Mouse (Mus musculus): ENCODE measurements around the gene Bcl11a.
A peak's percentile ranks its signal among the peaks of the same experiment; 100 is the strongest.

Bcl11a gene

DNA sequence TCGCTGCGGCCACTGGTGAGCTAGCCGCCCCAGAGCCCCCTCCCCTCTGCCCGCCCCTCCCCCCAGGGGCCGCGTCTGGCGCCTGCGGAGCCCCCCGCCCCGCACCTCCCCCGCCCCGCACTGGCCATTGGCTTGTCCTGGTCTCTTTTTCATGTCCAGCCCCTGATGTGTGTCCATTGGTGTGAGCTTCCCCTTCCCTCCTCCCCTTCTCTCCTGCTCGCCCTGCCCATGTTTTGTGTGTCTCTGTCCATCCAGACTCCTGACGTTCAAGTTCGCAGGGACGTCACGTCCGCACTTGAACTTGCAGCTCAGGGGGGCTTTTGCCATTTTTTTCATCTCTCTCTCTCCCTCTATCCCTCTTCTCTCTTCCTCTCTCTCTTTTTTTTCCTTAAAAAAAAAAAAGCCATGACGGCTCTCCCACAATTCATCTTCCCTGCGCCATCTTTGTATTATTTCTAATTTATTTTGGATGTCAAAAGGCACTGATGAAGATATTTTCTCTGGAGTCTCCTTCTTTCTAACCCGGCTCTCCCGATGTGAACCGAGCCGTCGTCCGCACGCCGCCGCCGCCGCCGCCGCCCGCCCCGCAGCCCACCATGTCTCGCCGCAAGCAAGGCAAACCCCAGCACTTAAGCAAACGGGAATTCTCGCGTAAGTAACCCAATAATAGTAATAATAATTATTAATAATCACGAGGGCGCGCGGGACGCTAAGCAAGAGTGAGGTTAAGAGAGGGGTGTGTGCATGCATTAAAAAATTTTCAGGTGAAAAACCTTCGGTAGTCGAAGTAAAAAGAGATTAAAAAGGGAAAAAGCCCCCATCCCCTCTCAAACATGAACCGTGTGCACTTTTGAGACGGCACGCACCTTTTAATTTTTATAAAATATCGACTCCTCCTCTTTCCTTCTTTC lies at the start of gene Bcl11a:
Gene Bcl11a (plus strand): TSS at position 262 of the 911 bp plus-strand sequence.
- peak; percentile 73 to 87 for DNase-seq (ENCODE audit: inconsistent age in 2 of 2, low spot score in 1 of 2)

DNA sequence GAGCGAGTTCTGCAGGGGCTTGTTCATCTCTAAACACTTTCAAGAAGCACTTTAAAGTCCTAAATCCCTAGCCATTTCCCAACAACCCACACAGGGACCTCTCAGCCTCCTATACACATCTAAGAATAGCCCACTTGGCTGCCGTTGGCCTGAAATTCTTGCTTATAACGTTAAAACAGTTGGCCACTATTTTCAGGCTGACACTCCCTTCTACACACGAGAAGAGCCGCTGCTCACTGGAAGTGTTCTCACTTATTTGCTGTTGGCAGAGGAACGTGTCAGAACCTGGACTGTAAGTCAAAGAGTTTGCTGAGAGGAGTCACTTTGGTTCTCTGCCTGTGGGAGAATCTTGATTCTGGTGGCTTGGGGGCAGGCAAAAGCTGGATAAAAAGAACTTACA lies 33.8 kb upstream of the Bcl11a start:
- no peak for DNase-seq (ENCODE audit: inconsistent age in 2 of 2, low spot score in 1 of 2)

DNA sequence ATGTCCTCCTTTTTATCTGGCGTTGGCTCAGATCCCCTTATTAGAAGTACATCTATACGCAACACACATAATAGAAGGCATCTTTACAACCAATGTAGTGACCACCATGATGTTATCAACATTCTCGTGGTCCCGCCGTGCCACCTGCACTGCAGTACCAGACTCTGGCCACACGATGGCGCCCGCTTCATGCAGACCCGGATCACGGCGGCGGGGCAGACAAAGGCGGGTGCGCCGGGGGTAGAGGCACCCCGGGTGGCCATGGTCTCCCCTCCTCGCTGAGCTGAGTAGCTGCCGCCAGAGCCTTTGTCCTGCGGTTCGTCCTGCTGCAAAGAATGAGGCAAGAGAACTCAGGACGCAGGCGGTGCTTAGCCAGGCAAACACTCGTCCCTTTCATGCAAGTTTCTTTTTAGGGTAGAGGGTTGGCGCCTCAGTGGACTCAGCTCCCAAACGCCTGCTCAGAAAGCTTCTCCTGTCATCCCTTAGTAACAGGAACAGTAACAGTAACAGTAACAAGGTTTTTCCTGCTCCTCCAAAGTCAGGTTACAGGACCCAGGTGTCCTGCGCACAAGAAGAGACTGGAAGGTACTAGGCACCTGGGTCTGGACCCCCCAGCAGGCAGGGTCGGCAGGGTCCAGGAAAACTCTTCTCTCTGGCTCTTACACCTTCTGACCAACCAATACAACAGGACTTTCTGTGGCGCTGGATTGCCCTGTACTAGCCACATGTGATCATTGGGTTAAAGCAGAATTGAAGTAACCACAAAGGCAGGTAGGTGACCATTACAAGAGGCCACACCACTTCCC lies 28.4 kb upstream of the Bcl11a start:
- peak; percentile 64 to 93 for DNase-seq (ENCODE audit: inconsistent age in 2 of 2, low spot score in 1 of 2)

DNA sequence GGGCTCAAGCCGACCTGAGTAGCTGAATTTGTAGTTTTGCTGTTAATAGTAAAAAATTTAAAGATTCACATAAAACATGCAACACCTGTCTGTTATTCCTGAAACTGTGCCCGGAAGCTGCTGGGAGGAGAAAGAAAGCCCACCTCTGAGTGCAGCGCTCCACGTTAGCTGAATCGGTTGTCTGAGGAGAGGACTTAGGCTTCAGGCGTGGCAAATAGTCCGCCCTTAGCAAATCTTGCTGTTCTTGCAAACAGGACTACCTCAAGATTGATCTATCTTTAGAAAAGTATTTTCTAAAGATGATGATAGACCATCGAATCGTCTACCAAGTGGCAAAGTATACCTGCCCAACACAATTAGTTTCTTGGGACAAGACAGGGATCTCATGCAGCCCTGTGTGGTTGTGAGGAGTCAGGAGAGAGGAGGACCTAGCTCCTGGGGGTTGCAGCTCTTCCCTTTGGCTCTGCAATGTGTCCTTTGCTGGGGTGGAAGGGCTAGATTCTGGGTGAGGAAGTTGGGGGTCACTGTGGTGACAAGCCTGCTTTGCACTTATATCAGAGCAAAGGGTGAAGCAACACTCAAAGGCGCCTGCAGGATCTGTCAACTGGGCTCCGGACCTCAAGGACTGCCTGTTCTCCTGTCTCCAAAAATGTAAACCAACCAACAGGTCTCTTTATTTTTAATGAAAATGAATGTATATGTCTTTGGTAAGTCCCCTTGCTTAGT lies 27.7 kb upstream of the Bcl11a start:
- DNase-seq (ENCODE audit: inconsistent age in 2 of 2, low spot score in 1 of 2): no peak

DNA sequence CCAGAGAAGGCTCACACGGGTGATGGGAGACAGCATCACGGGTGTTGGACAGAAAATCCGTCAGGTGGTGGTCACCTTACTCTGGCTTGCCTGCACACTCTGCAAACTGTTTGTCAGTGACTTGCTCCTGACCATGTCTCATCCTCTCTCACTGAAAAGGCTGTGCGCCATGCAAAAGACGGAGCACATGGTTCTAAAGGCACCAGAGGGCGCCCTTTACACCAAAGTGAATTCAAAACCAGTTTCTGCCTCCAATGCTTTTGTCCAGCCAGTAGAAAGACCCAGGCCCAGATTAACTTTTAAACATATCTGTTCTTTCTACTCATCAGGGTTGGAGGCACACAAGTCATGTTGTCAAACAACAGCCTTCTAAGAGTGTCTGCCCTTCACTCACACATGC lies 25.0 kb upstream of the Bcl11a start:
- DNase-seq (ENCODE audit: inconsistent age in 2 of 2, low spot score in 1 of 2): peak in 1 of 2 experiments; percentile 30

DNA sequence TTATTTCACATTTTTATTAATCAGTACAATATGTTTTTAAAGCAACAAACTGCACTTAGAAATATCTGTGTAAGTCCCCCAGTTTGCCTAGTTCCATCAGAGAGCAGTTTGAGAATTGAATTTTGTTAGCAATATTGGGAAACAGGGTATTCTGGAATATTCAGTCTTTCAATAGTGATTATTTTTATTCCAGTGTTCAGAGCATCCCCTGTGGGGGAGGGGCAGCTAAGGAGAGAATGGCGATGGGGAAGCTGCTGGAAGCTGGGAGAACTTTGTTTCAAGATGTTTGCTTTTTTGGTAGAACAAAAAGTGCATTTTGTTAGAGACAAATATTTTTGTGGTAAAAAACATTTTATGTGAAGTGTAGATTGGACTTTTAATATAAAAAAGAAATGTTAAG lies 18.7 kb upstream of the Bcl11a start:
- no peak for DNase-seq (ENCODE audit: inconsistent age in 2 of 2, low spot score in 1 of 2)

DNA sequence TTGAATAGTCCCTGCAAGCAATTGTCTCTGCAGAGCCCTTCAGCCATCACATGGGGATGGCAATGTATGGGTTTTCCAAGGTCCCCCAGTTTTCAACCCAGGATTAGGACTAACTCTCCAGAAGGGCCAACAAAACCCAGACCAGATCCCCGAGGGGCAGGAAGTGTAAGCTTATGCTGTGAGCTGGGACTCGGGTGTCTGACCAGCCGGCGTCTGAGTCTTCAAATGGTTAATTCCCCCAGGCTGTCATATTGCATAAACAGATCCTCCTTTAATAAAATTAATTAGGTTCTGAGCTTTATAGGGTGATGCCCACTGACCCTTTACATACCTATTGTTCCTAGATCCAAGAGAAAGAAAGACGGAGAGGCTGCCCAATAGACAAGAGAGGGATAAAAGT lies 17.4 kb upstream of the Bcl11a start:
- no peak for DNase-seq (ENCODE audit: inconsistent age in 2 of 2, low spot score in 1 of 2)

DNA sequence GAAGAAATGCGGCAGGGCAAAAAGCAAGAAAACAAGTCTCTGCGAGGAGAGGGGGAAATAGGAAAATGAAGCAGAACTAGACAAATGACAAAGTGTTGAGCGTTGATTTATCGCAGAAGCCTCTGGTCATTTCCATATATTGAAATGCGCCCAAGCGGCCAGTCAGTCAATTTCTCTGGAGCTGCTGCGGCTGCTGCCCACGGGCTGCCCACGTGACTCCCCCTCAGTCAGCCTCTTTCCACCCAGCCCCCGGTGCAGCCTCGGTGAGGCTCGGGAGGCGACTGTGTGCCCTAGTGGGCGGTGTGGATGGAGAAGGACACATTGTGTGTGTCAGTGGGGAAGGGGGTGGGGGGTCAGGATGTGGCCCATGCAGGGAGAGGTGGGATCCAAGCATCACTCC lies 16.0 kb upstream of the Bcl11a start:
- peak in 1 of 2 experiments; percentile 30 for DNase-seq (ENCODE audit: inconsistent age in 2 of 2, low spot score in 1 of 2)

DNA sequence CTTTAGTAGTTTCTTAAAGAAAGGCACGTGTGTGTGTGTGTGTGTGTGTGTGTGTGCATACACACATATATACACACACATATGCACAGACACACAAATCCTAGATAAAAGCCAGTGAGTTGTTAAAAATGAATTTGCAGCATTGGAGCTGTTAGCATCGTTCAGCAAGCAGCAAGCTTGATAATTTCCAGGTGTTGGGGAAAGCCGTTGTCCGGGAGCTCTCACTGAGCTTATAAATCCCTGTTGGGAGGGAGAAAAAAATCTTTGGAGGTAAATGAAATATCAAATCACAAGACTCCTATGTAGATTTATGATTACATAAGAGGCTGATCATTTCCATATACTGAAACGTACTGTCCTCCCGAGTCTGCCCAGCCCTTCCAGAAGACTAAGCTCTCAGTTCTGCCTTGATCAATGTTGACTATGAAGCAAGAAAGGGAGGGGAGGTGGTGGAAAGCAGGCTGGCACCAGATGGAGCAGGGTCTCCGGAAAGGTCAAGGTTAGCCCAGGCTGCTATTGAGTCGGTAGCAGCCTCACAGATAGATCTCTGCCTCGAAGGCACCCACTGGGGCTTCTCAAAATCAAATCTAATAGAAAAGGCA lies 15.3 kb upstream of the Bcl11a start:
- peak in 1 of 2 experiments; percentile 28 for DNase-seq (ENCODE audit: inconsistent age in 2 of 2, low spot score in 1 of 2)

DNA sequence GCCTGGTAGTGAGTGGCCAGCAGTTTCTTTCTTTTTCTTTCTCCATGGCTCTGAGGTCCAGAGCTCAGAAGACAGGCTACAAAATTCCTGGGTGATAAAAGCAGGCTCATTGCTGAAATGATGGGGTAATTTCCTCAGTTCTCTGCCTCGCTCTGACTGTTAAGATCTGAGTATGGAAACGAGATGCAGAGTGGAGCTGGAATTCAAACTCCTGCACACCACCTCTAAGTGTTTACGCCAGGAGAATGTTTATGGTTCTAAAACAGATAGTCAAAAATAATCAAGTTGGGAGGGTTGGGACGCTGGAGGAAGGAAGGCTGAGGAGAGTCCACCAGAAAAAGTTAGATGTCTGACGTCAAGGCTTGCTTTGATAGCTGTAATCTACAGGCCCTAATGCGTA lies 13.6 kb upstream of the Bcl11a start:
- no peak for DNase-seq (ENCODE audit: inconsistent age in 2 of 2, low spot score in 1 of 2)

DNA sequence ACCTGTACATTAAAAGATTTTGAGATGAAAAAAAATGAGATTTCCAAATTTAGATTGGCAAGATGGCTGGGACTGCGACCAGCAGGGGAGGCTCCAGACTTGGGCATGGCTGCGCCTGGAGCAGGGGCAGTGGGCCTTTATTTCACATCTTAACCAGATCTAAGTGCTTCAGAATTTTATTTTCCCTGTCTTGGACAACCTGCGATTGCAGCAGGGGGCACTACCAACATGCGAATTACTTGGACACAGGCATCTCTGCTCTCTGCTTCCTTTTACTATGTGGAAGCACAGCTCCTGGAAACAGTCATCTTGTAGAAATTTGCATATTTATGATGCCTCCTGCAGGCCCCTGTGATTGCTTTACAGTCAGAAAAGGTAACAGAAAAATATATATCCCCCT lies 12.5 kb upstream of the Bcl11a start:
- DNase-seq (ENCODE audit: inconsistent age in 2 of 2, low spot score in 1 of 2): peak in 1 of 2 experiments; percentile 31

DNA sequence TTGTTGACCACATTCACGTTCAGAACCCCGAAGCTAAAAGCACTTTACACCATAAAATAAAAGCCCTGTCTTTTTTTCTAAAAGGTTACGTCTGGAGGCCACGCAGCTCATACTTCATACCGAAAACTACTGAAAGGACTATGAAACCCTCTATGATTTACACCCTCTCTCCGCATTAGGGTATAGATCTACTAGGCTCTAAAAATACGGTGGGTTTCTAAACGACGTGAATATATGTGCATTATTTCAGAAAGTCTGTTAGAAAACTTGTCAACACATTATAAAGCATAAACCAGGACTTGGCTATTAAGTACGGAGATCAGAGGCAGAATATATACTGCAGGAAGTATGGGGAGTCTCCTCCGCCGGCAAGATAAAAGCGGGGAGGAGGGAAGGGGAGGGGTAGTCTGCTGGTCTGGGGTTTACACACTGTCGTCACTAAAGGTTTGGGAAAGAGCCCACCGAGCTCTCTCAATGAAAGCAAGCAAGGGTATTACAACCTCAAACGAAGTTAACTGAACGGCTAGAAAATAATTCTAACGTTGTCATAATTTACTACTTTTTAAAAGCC lies 3.8 kb upstream of the Bcl11a start:
- peak in 1 of 2 experiments; percentile 21 for DNase-seq (ENCODE audit: inconsistent age in 2 of 2, low spot score in 1 of 2)

DNA sequence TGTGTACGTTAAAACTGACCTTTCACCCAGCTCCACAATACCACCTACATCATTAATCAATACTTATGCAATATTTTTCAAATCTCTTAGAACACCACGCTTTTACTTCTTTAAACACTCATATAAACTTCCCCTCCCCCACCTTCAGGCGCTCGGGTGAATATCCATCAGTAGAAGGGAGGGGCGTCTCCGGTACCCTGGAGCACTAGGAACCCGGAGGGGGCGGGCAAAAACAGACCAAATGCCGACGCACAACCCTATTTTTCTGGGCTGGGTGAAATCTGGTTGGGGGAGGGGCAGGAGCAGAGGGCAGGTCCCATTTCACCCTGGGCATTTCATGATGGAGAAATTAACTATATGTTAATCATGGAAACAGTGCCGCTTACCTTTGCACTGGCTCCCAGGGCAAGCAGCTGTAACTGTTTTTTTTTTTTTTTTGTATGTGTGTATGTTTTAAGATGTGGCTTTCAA lies 3.2 kb upstream of the Bcl11a start, which contains the start of gene A830031A19Rik:
Gene A830031A19Rik (minus strand): TSS at position 421 of the 471 bp plus-strand sequence.
- peak in 1 of 2 experiments; percentile 38 for DNase-seq (ENCODE audit: inconsistent age in 2 of 2, low spot score in 1 of 2)

DNA sequence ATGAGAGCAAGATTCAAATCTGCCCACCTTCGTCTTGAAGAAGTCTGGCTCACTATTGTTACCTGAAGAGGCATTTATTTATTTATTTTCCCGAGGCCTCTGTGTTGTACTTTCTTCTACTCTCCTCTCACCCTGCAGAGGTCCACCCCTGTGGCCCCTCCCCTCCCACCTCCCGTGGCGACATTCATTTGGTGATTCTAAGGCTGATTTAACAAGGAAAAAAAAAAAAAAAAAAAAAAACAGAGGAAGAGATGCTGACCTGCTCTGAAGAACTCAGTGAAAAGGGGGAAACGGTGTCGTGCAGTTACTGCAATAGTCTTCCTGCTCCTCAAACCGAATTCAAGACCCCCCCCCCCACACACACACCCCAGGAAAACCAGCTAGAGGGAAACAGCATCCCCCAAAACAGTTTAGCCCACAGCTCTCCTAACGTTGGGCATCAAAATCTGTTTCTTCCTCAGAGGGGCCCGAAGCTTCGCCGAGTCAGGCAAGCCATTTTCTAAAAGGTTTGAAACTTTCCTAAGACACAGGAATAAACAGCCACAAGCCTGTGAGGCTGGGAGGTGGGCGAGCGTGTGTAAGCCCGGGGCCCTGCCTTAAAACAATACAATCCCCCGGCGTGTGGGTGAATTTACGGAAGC lies 2.2 kb upstream of the Bcl11a start:
- peak in 1 of 2 experiments; percentile 78 for DNase-seq (ENCODE audit: inconsistent age in 2 of 2, low spot score in 1 of 2)

DNA sequence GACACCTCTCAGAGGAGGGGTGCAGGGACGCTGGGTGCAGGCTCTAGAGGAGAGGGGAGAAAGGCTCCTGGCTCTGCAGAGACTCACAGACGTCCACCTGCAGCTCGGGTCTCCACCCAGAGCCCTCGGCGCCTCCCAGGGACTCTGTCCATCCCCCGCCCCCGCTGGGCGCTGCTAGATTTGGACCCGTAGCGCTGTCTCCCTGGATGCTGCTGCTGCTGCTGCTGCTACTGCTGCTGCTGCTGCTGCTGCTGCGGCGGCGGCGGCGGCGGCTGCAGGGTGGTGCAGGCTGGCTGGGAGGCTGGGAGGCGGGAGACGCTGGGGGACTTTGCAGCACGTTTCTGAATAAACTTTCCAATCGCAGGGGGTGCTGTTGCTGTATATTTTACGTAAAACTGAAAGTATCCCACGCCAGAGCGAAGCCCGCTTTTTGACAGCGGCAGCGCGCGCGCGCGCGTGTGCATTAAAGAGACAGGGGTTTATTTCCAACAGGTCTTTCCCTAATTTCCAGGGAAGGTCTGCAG lies 1.7 kb upstream of the Bcl11a start:
- peak; percentile 59 to 81 for DNase-seq (ENCODE audit: inconsistent age in 2 of 2, low spot score in 1 of 2)

DNA sequence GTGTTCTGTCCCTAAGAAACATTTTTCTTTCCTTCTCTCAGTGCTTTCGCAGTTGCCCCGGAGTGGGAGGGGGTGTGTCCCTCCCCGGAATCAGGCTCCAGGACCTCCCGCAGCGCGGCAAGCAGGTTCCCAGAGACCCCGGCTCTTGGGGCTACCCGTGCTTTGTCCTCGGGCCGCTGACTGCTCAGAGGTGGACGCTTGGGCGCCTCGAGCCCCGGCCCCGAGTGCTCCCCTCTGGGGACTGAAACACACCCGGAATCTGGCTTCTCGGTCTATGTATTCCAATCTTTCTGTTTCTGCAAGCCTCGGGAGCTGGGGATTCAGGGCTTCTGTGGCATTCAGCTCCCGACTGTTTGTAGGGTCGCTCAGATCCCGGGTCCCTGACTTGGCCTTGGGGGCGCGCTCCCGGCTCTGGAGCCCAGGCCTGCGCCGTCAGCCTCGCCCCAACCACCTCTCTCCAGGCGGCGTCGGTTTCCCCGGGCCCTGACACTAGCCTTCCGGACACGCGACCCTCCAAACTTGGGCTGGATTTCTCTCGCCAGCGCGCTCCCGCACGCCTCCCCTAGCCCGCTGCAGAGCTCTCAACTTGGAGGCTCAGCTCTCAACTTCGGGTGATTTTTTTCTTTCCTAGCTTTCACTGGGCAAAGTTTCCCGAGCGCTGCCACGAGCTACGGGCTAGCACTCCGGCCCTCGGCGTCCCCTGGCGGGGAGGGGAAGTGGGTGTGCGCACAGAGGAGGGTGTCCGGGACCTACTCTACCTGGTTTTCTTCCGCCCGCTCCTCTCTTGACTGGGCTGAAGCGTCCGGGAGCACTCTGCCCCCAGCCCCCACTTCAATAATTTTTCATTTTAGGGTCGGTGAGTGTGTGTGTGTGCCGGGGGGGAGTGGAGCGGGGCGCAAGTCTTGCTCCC lies 780 bp upstream of the Bcl11a start:
- DNase-seq (ENCODE audit: inconsistent age in 2 of 2, low spot score in 1 of 2): peak; percentile 71 to 90

DNA sequence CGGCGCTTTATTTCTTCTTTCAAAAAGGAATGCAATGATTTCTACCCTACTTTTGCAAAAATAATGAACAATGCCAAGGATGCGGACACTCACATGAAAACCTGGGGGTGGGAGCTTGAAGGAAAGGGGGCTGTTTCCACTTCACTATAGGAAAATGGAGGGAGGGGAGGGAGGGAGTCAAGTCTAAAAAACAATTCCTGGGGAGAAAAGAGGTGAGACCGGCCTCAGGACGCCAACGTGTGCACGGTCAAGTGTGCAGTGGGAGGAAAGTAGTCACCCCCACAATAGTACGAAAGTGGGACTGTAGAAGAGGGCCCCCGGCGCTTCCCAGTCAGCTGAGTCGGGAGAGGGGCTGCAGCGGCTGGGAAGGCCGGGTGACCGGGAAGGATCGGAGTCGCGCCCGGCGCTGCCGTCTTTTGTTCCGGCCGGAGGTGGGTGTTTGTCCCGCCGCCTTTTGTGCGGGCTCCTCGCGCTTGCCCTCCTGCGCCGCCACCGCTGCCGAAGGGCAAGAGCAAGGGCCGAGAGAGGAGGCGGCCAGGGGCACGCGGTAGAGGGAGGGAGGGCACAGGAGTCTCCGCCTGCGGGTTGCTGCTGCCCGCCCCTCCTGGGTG lies 955 bp downstream of the Bcl11a start:
- peak; percentile 69 to 87 for DNase-seq (ENCODE audit: inconsistent age in 2 of 2, low spot score in 1 of 2)
